Mouse (Mus musculus) left cerebral cortex, adult 18-20 months (tissue): ENCODE measurements around the gene Nudt9. TPM values are rescaled to one million over a fixed set of nuclear protein-coding genes. Genes with fewer than 3 reads are reported as not detected.
"Not testable (repeated sequence)": the region's sequence is repeated elsewhere in the genome, so short reads cannot be mapped to it uniquely, and the experiment has no call there.

ENCODE experiments used
- DNase-seq, 2 experiments: peaks; one replicate each; pipeline ENCODE4 v3.0.0; 2021 to 2022; ENCODE audit warnings: low spot score in 2 of 2, mixed read lengths in 1 of 2
- long read RNA-seq, 2 experiments: library from polyadenylated mRNA; stranded (forward); transcript quantifications; one replicate each; pipeline ENCODE4 v2.0.0; 2021
- total RNA-seq, 2 experiments: library from RNA; stranded (reverse); gene quantifications; 2 replicates each; pipeline ENCODE4 v1.2.3; 2021

The Nudt9 gene
- total RNA-seq, result 10 to 100 TPM; 60.5 to 62.1 TPM
- long read RNA-seq, experiment 1, transcript Nudt9-201 (8 exons, 1,488 nt), result major isoform, 110 of 131 reads
- long read RNA-seq, experiment 1, partial matches to known transcripts, result 3 of 131 reads
- long read RNA-seq, experiment 1, other reads (novel, unspliced or antisense), result 18 of 131 reads
- long read RNA-seq, experiment 2, transcript Nudt9-201 (8 exons, 1,488 nt), result major isoform, 82 of 98 reads
- long read RNA-seq, experiment 2, partial matches to known transcripts, result 2 of 98 reads
- long read RNA-seq, experiment 2, other reads (novel, unspliced or antisense), result 14 of 98 reads

GRCm38 (mm10) chr5:104046256-104047199, at the start of gene Nudt9:
Gene Nudt9, plus strand, starts transcription at chr5:104046306.
- DNase-seq, result peak; percentile 98 to 99

GRCm38 (mm10) chr5:103998739-103999138, 47.4 kb upstream of the Nudt9 start:
- DNase-seq, result no peak

GRCm38 (mm10) chr5:103999738-104000137, 46.4 kb upstream of the Nudt9 start:
- DNase-seq, result peak; percentile 79 to 86

GRCm38 (mm10) chr5:104002549-104003255, 43.4 kb upstream of the Nudt9 start:
- no peak for DNase-seq

- DNase-seq, result no peak
Measured at GRCm38 (mm10) chr5:104003256-104003931, 42.7 kb upstream of the Nudt9 start.

GRCm38 (mm10) chr5:104003955-104004354, 42.2 kb upstream of the Nudt9 start:
- DNase-seq, result no peak

GRCm38 (mm10) chr5:104006811-104007210, 39.3 kb upstream of the Nudt9 start:
- DNase-seq, result no peak

GRCm38 (mm10) chr5:104007801-104008200, 38.3 kb upstream of the Nudt9 start:
- DNase-seq, result no peak

- DNase-seq, result no peak
Measured at GRCm38 (mm10) chr5:104009421-104009820, 36.7 kb upstream of the Nudt9 start.

- no peak for DNase-seq
Measured at GRCm38 (mm10) chr5:104010261-104010660, 35.8 kb upstream of the Nudt9 start.

GRCm38 (mm10) chr5:104011419-104011818, 34.7 kb upstream of the Nudt9 start:
- DNase-seq, result no peak

GRCm38 (mm10) chr5:104021597-104022378, 24.3 kb upstream of the Nudt9 start, which contains the start of gene Hsd17b11:
Gene Hsd17b11, minus strand, starts transcription at chr5:104021919.
- peak; percentile 61 to 71 for DNase-seq

GRCm38 (mm10) chr5:104022558-104022957, 23.5 kb upstream of the Nudt9 start:
- no peak for DNase-seq

GRCm38 (mm10) chr5:104023289-104024020, 22.7 kb upstream of the Nudt9 start:
- no peak for DNase-seq

- not testable (repeated sequence) for DNase-seq
Measured at GRCm38 (mm10) chr5:104024193-104024592, 21.9 kb upstream of the Nudt9 start.

GRCm38 (mm10) chr5:104024762-104025161, 21.3 kb upstream of the Nudt9 start:
- no peak for DNase-seq

GRCm38 (mm10) chr5:104025245-104025854, 20.8 kb upstream of the Nudt9 start:
- no peak for DNase-seq

- DNase-seq, result no peak
Measured at GRCm38 (mm10) chr5:104032434-104033097, 13.5 kb upstream of the Nudt9 start.
